Mouse (Mus musculus) thymus, adult 2 months (tissue): Measurements from ENCODE around the gene B4galt2.

ENCODE experiments used
- CTCF ChIP-seq: fragments of 200-500 bp; IDR thresholded peaks from 2 replicates; pipeline ENCODE4 v1.5.1; 2012; ENCODE audit warnings: mild to moderate bottlenecking, control low read depth, low read length, moderate library complexity, borderline replicate concordance; ENCODE audit not compliant: control insufficient read depth, poor library complexity, insufficient read depth; ENCODE audit errors: extremely low read depth
- POLR2A ChIP-seq: fragments of 200-500 bp; IDR thresholded peaks from 2 replicates; pipeline ENCODE4 v1.6.1; 2012; ENCODE audit warnings: mild to moderate bottlenecking, low read length, control low read depth, moderate library complexity; ENCODE audit not compliant: control insufficient read depth, poor library complexity, insufficient read depth; ENCODE audit errors: extremely low read depth

DNA sequence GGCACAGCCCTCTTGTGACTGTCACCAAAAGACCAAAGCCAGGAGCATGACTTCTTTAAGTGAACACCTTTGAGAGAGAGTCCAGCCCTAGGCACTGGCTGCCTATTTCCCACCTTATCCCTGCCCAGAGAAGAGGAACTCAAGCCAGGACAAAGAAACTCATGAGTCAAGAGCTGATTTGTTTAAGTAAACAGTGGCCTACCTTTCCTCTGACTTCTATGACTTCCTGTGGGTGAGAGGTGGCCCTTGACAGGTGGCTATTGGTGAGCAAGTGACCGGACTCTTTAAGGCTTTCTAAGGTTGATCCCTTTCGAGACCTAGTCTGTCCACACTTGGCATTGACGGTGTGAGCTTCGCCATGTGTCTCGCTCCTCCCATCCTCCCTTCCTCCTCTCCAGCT is 42.5 kb downstream of the B4galt2 start:
- TF ChIP-seq CTCF (no peak), POLR2A (no peak)
